Mouse (Mus musculus) small intestine, adult 2 months (tissue): Measurements from ENCODE around the gene Neurl1a. TPM values are rescaled to one million over a fixed set of nuclear protein-coding genes. Genes with fewer than 3 reads are reported as not detected.

ENCODE experiments used
- H3K27ac ChIP-seq: fragments of 200-500 bp; 2 replicates; pipeline ENCODE4 v1.5.1; 2012; ENCODE audit warnings: low read depth, low read length, control low read depth, inconsistent platforms; ENCODE audit not compliant: insufficient read depth
- H3K27me3 ChIP-seq: fragments of 200-500 bp; 2 replicates; pipeline ENCODE4 v1.6.1; 2012; ENCODE audit warnings: mild to moderate bottlenecking, moderate library complexity, low read length, inconsistent platforms; ENCODE audit not compliant: control insufficient read depth, insufficient read depth
- H3K36me3 ChIP-seq: fragments of 200-500 bp; 2 replicates; pipeline ENCODE4 v1.6.1; 2012; ENCODE audit warnings: mild to moderate bottlenecking, low read length, control low read depth, inconsistent platforms; ENCODE audit not compliant: control insufficient read depth, insufficient read depth
- H3K4me1 ChIP-seq: fragments of 200-500 bp; 2 replicates; pipeline ENCODE4 v1.6.1; 2012; ENCODE audit warnings: low read length, inconsistent platforms, mixed read lengths; ENCODE audit not compliant: control insufficient read depth, insufficient read depth, insufficient read length
- H3K4me3 ChIP-seq: fragments of 200-500 bp; 2 replicates; pipeline ENCODE4 v1.5.1; 2012; ENCODE audit warnings: low read depth, mild to moderate bottlenecking, control low read depth, inconsistent platforms, low read length, moderate library complexity
- CTCF ChIP-seq: fragments of 200-500 bp; IDR thresholded peaks from 2 replicates; pipeline ENCODE4 v1.5.1; 2012; ENCODE audit warnings: low read depth, mild to moderate bottlenecking, control low read depth, inconsistent platforms, low read length, moderate library complexity, mixed read lengths; ENCODE audit not compliant: insufficient replicate concordance, insufficient read length; ENCODE audit errors: extremely low read depth
- POLR2A ChIP-seq: fragments of 200-500 bp; IDR thresholded peaks from 2 replicates; pipeline ENCODE4 v1.6.1; 2012; ENCODE audit warnings: low read depth, mild to moderate bottlenecking, control low read depth, inconsistent platforms, low read length, moderate library complexity
- WGBS: fragments of 180-500 bp; shearing (Covaris S2); methylation state at CpG from one replicate; pipeline ENCODE4 v1.1.7; 2018; 5-methylcytosine and 5-hydroxymethylcytosine counted together
- polyA plus RNA-seq: library from polyadenylated mRNA; depleted of rRNA; stranded (reverse); fragments of >200 nt; gene quantifications from 2 replicates; pipeline ENCODE4 v1.2.3, GENCODE M21; 2012

Neurl1a gene
- polyA plus RNA-seq, 1 experiment: 6.7 TPM

GRCm38 (mm10) chr19:47231389-47231788 lies 52.8 kb downstream of the Neurl1a start:
- Histone ChIP-seq H3K36me3 (no peaks in the 10 kb centered on the region), H3K27me3 (no peaks in the 10 kb centered on the region), H3K4me1 (no peaks in the 10 kb centered on the region), H3K27ac (no peak overlapping the region), H3K4me3 (no peak overlapping the region)
- TF ChIP-seq CTCF (no peak), POLR2A (no peak)
- WGBS: 86% methylated on average over 6 of the region's 6 CpGs

DNA sequence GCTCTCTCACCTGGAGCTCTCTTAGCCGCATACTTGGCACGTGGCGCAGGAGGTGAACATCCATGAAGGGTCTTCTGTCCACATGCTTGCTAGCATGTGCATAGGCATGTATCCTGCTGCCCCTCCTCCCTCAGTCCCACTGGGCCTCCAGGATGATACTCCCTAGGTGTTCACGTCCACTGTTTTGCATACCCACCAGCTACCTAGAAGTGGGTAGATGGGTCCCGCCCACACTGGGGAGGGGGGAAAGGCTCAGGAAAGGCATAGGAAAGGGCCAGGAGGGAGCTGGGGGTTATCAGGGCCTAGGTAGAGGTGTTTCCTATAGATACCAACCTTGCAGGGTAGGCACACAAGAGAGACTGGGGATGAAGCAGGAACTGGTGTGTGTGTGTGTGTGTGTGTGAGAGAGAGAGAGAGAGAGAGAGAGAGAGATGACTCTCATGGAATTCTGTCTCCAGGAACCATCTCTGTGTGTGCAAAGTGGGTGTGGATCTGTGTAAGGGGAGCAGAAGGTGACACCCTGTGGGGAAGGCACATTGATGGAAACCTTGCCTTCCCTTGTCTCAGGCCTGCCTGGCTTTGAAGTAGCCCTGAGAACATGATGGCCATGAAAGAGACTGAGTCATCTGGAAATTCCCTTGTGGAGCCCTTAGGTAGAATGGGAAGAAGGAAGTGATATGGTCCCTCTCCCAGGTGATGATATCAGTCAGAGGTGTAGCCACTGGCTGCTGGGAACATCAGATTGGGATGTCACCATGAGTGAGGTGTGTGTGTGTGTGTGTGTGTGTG lies 53.7 kb downstream of the Neurl1a start:
- Histone ChIP-seq H3K36me3 (no peaks in the 10 kb centered on the region), H3K27ac (no peak overlapping the region), H3K4me1 (no peaks in the 10 kb centered on the region), H3K27me3 (no peaks in the 10 kb centered on the region), H3K4me3 (no peak overlapping the region)
- TF ChIP-seq POLR2A: no peak
- TF ChIP-seq CTCF: no peak
- whole genome bisulfite sequencing: 78% methylated on average over 5 of the region's 5 CpGs

DNA sequence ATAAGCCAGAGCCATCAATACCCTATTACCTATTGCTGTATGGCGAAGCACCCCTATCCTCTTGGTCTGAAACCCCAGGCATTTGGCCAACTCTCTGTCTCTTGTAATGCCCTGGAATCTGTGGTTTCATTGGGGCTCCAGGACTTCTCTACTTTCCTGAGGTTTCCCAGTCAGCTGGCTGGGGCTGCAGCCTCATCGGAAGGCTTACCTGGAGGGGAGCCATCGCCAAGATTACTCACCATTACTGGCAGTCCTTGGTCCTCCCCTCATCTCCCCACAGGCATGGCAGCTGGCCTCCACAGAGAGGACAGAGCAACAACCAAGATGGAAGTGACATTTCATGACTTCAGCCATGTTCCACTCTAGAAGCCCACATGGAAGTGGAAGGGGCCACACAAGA lies 54.5 kb downstream of the Neurl1a start:
- H3K27ac ChIP-seq: no peak overlapping the region
- H3K4me1 ChIP-seq: no peaks in the 10 kb centered on the region
- TF ChIP-seq POLR2A: no peak
- TF ChIP-seq CTCF: no peak
- H3K36me3 ChIP-seq: no peaks in the 10 kb centered on the region
- no peaks in the 10 kb centered on the region for H3K27me3 ChIP-seq
- 92% methylated on average over 3 of the region's 3 CpGs for WGBS
- H3K4me3 ChIP-seq: no peak overlapping the region

- Histone ChIP-seq H3K27ac (no peak overlapping the region), H3K36me3 (no peaks in the 10 kb centered on the region), H3K4me1 (no peaks in the 10 kb centered on the region), H3K4me3 (no peak overlapping the region), H3K27me3 (no peaks in the 10 kb centered on the region)
- TF ChIP-seq POLR2A (no peak), CTCF (no peak)
- 42% methylated on average over 12 of the region's 12 CpGs for WGBS
Observed at GRCm38 (mm10) chr19:47240076-47240475, 61.5 kb downstream of the Neurl1a start.

- TF ChIP-seq CTCF: no peak
- TF ChIP-seq POLR2A: no peak
- Histone ChIP-seq H3K27me3 (no peaks in the 10 kb centered on the region), H3K27ac (no peak overlapping the region), H3K4me3 (no peak overlapping the region), H3K36me3 (no peaks in the 10 kb centered on the region), H3K4me1 (no peaks in the 10 kb centered on the region)
- 60% methylated on average over 7 of the region's 7 CpGs for WGBS
Observed at GRCm38 (mm10) chr19:47240957-47241356, 62.3 kb downstream of the Neurl1a start.

GRCm38 (mm10) chr19:47242227-47242626 lies 63.6 kb downstream of the Neurl1a start:
- TF ChIP-seq POLR2A (no peak), CTCF (no peak)
- Histone ChIP-seq H3K36me3 (no peaks in the 10 kb centered on the region), H3K4me1 (no peaks in the 10 kb centered on the region), H3K4me3 (no peak overlapping the region), H3K27ac (no peak overlapping the region), H3K27me3 (no peaks in the 10 kb centered on the region)
- 71% methylated on average over 4 of the region's 4 CpGs for WGBS

GRCm38 (mm10) chr19:47245512-47245911 lies 66.9 kb downstream of the Neurl1a start:
- H3K4me1 ChIP-seq: peaks cover 5% of the 10 kb centered on the region
- H3K27me3 ChIP-seq: no peaks in the 10 kb centered on the region
- H3K4me3 ChIP-seq: no peak overlapping the region
- H3K27ac ChIP-seq: no peak overlapping the region
- WGBS: 87% methylated on average over 8 of the region's 8 CpGs
- no peaks in the 10 kb centered on the region for H3K36me3 ChIP-seq
- TF ChIP-seq POLR2A (no peak), CTCF (no peak)

- Histone ChIP-seq H3K4me1 (peaks cover 5% of the 10 kb centered on the region), H3K36me3 (no peaks in the 10 kb centered on the region), H3K27me3 (peaks cover 8% of the 10 kb centered on the region; the same call in 1 of the 2 replicates), H3K27ac (no peak overlapping the region), H3K4me3 (no peak overlapping the region)
- TF ChIP-seq POLR2A (no peak), CTCF (no peak)
- 16% methylated on average over 11 of the region's 11 CpGs for WGBS
Observed at GRCm38 (mm10) chr19:47247791-47248190, 69.2 kb downstream of the Neurl1a start.
